Mouse (Mus musculus): ENCODE results near the gene Zgrf1.

The Zgrf1 gene

GRCm38 (mm10) chr3:127640762-127641700, 87.7 kb downstream of the Zgrf1 start:
- DNase-seq, result no peak

- no peak for DNase-seq
These were observed 88.9 kb downstream of the Zgrf1 start for GRCm38 (mm10) chr3:127642211-127642610.

GRCm38 (mm10) chr3:127646156-127646825, 93.0 kb downstream of the Zgrf1 start:
- no peak for DNase-seq

GRCm38 (mm10) chr3:127651742-127652653, 98.7 kb downstream of the Zgrf1 start:
- no peak for DNase-seq

DNA sequence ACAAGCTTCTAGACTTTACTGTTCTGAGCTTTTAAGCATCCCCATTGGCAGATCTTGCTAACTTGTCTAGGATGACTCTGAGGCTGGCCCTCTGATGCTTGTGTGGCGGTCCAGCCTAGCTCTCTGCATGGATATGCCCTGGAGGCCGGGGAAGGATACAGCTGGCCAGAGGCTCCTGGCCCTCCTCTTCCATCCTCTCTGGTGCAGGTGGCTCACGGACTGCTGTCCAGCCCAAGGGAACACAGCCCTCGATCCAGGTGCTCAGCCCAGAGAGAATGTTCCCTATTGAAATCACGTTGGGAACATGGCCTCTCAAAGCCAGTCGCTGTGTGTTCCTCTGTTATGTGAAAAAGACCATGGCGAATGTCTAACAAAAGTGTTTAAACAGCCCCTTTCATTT, 107.4 kb downstream of the Zgrf1 start:
- no peak for DNase-seq

GRCm38 (mm10) chr3:127661646-127662531, 108.6 kb downstream of the Zgrf1 start:
- no peak for DNase-seq

Measured in kidney, postnatal 10 days (tissue).